Mouse (Mus musculus): ENCODE data around the gene Rab3gap1. TPM values are rescaled to one million over a fixed set of nuclear protein-coding genes. Genes with fewer than 3 reads are reported as not detected.

The Rab3gap1 gene
- polyA plus RNA-seq, 1 experiment = 13.3 TPM

- TF ChIP-seq POLR2A (IDR thresholded peaks at IDR 0.05; ENCODE audit: borderline replicate concordance, control insufficient read depth, low read depth, low read length) (no peak), CTCF (IDR thresholded peaks at IDR 0.05; ENCODE audit: control insufficient read depth, insufficient read depth, low read length) (no peak)
- H3K27ac ChIP-seq (ENCODE audit: control insufficient read depth, insufficient read depth, low read depth, low read length, poor library complexity) = no peak overlapping the region
- H3K4me3 ChIP-seq (replicated peaks; ENCODE audit: control insufficient read depth, low read depth, low read length) = no peak overlapping the region
- WGBS = 3% methylated on average over 7 of the region's 7 CpGs
- H3K4me1 ChIP-seq (ENCODE audit: control insufficient read depth, insufficient read depth, low read length) = no peaks in the 10 kb centered on the region
Observed at GRCm38 (mm10) chr1:127850075-127850610, 18.4 kb upstream of the Rab3gap1 start.

GRCm38 (mm10) chr1:127854486-127855222, 13.9 kb upstream of the Rab3gap1 start, which contains the start of gene Map3k19:
Gene Map3k19, minus strand, starts transcription at chr1:127855031.
- TF ChIP-seq CTCF (IDR thresholded peaks at IDR 0.05; ENCODE audit: control insufficient read depth, insufficient read depth, low read length) (no peak), POLR2A (IDR thresholded peaks at IDR 0.05; ENCODE audit: borderline replicate concordance, control insufficient read depth, low read depth, low read length) (no peak)
- WGBS = 86% methylated on average over 14 of the region's 14 CpGs
- no peak within 1 kb of the TSS for H3K4me3 ChIP-seq (replicated peaks; ENCODE audit: control insufficient read depth, low read depth, low read length)
- H3K27ac ChIP-seq (ENCODE audit: control insufficient read depth, insufficient read depth, low read depth, low read length, poor library complexity) = no peak within 1 kb of the TSS
- no peaks in the 10 kb centered on the region for H3K4me1 ChIP-seq (ENCODE audit: control insufficient read depth, insufficient read depth, low read length)

- WGBS = 54% methylated on average over 9 of the region's 9 CpGs
- TF ChIP-seq POLR2A (IDR thresholded peaks at IDR 0.05; ENCODE audit: borderline replicate concordance, control insufficient read depth, low read depth, low read length) (no peak), CTCF (IDR thresholded peaks at IDR 0.05; ENCODE audit: control insufficient read depth, insufficient read depth, low read length) (no peak)
- H3K27ac ChIP-seq (ENCODE audit: control insufficient read depth, insufficient read depth, low read depth, low read length, poor library complexity) = no peak overlapping the region
- H3K4me3 ChIP-seq (replicated peaks; ENCODE audit: control insufficient read depth, low read depth, low read length) = no peak overlapping the region
- H3K4me1 ChIP-seq (ENCODE audit: control insufficient read depth, insufficient read depth, low read length) = no peaks in the 10 kb centered on the region; the same call in 1 of the 2 replicates
Observed at GRCm38 (mm10) chr1:127858945-127859648, 9.5 kb upstream of the Rab3gap1 start.

- 73% methylated on average over 6 of the region's 6 CpGs for WGBS
- TF ChIP-seq POLR2A (IDR thresholded peaks at IDR 0.05; ENCODE audit: borderline replicate concordance, control insufficient read depth, low read depth, low read length) = no peak
- no peak for TF ChIP-seq CTCF (IDR thresholded peaks at IDR 0.05; ENCODE audit: control insufficient read depth, insufficient read depth, low read length)
- H3K4me3 ChIP-seq (replicated peaks; ENCODE audit: control insufficient read depth, low read depth, low read length) = no peak overlapping the region
- no peak overlapping the region for H3K27ac ChIP-seq (ENCODE audit: control insufficient read depth, insufficient read depth, low read depth, low read length, poor library complexity)
- H3K4me1 ChIP-seq (ENCODE audit: control insufficient read depth, insufficient read depth, low read length) = no peaks in the 10 kb centered on the region; the same call in 1 of the 2 replicates
Observed at GRCm38 (mm10) chr1:127859799-127860400, 8.7 kb upstream of the Rab3gap1 start.

GRCm38 (mm10) chr1:127860492-127860891, 8.1 kb upstream of the Rab3gap1 start:
- no peak overlapping the region for H3K27ac ChIP-seq (ENCODE audit: control insufficient read depth, insufficient read depth, low read depth, low read length, poor library complexity)
- no peak overlapping the region for H3K4me3 ChIP-seq (replicated peaks; ENCODE audit: control insufficient read depth, low read depth, low read length)
- TF ChIP-seq POLR2A (IDR thresholded peaks at IDR 0.05; ENCODE audit: borderline replicate concordance, control insufficient read depth, low read depth, low read length) = no peak
- TF ChIP-seq CTCF (IDR thresholded peaks at IDR 0.05; ENCODE audit: control insufficient read depth, insufficient read depth, low read length) = no peak
- no peaks in the 10 kb centered on the region; the same call in 1 of the 2 replicates for H3K4me1 ChIP-seq (ENCODE audit: control insufficient read depth, insufficient read depth, low read length)
- 91% methylated on average over 4 of the region's 4 CpGs for WGBS

GRCm38 (mm10) chr1:127861900-127862299, 6.7 kb upstream of the Rab3gap1 start:
- TF ChIP-seq POLR2A (IDR thresholded peaks at IDR 0.05; ENCODE audit: borderline replicate concordance, control insufficient read depth, low read depth, low read length) (no peak), CTCF (IDR thresholded peaks at IDR 0.05; ENCODE audit: control insufficient read depth, insufficient read depth, low read length) (no peak)
- WGBS = 81% methylated on average over 5 of the region's 5 CpGs
- Histone ChIP-seq H3K4me1 (ENCODE audit: control insufficient read depth, insufficient read depth, low read length) (no peaks in the 10 kb centered on the region; the same call in 1 of the 2 replicates), H3K4me3 (replicated peaks; ENCODE audit: control insufficient read depth, low read depth, low read length) (no peak overlapping the region), H3K27ac (ENCODE audit: control insufficient read depth, insufficient read depth, low read depth, low read length, poor library complexity) (no peak overlapping the region)

GRCm38 (mm10) chr1:127863806-127864205, 4.8 kb upstream of the Rab3gap1 start:
- WGBS = 75% methylated on average over 7 of the region's 7 CpGs
- TF ChIP-seq POLR2A (IDR thresholded peaks at IDR 0.05; ENCODE audit: borderline replicate concordance, control insufficient read depth, low read depth, low read length) (no peak), CTCF (IDR thresholded peaks at IDR 0.05; ENCODE audit: control insufficient read depth, insufficient read depth, low read length) (no peak)
- Histone ChIP-seq H3K4me1 (ENCODE audit: control insufficient read depth, insufficient read depth, low read length) (no peaks in the 10 kb centered on the region; the same call in 1 of the 2 replicates), H3K4me3 (replicated peaks; ENCODE audit: control insufficient read depth, low read depth, low read length) (no peak overlapping the region), H3K27ac (ENCODE audit: control insufficient read depth, insufficient read depth, low read depth, low read length, poor library complexity) (no peak overlapping the region)

- no peak for TF ChIP-seq CTCF (IDR thresholded peaks at IDR 0.05; ENCODE audit: control insufficient read depth, insufficient read depth, low read length)
- TF ChIP-seq POLR2A (IDR thresholded peaks at IDR 0.05; ENCODE audit: borderline replicate concordance, control insufficient read depth, low read depth, low read length) = no peak
- 31% methylated on average over 8 of the region's 8 CpGs for WGBS
- Histone ChIP-seq H3K4me1 (ENCODE audit: control insufficient read depth, insufficient read depth, low read length) (no peaks in the 10 kb centered on the region; the same call in 1 of the 2 replicates), H3K4me3 (replicated peaks; ENCODE audit: control insufficient read depth, low read depth, low read length) (peak overlapping the region; percentile 96), H3K27ac (ENCODE audit: control insufficient read depth, insufficient read depth, low read depth, low read length, poor library complexity) (peak overlapping the region; percentile 84; the same call in 1 of the 2 replicates)
Observed at GRCm38 (mm10) chr1:127869276-127869675, 703 bp downstream of the Rab3gap1 start.
